Mouse (Mus musculus) urinary bladder, postnatal 14 days (tissue): ENCODE results near the gene Map3k14.

Source experiments
- DNase-seq: peaks from one replicate; pipeline ENCODE4 v3.0.0; 2021; ENCODE audit warnings: low spot score

Gene Map3k14

GRCm38 (mm10) chr11:103174891-103175391 is 92.3 kb downstream of the Map3k14 start:
- DNase-seq = no peak

- DNase-seq = no peak
Measured at GRCm38 (mm10) chr11:103174411-103174832, 92.8 kb downstream of the Map3k14 start.

GRCm38 (mm10) chr11:103173771-103174344 is 93.4 kb downstream of the Map3k14 start:
- DNase-seq = no peak

- no peak for DNase-seq
Measured at GRCm38 (mm10) chr11:103173041-103173770, 94.1 kb downstream of the Map3k14 start.

GRCm38 (mm10) chr11:103172392-103173040 is 94.8 kb downstream of the Map3k14 start:
- DNase-seq = no peak

GRCm38 (mm10) chr11:103171703-103172391 is 95.4 kb downstream of the Map3k14 start:
- DNase-seq = no peak

GRCm38 (mm10) chr11:103171286-103171620 is 96.0 kb downstream of the Map3k14 start:
- no peak for DNase-seq

GRCm38 (mm10) chr11:103170494-103171285 is 96.6 kb downstream of the Map3k14 start, which contains the start of gene Fmnl1:
TSS of gene Fmnl1 (plus strand) at chr11:103171107.
- DNase-seq = no peak

GRCm38 (mm10) chr11:103170111-103170493 is 97.2 kb downstream of the Map3k14 start:
- no peak for DNase-seq
